Mouse (Mus musculus): ENCODE results near the gene Gna13. TPM values are rescaled to one million over a fixed set of nuclear protein-coding genes. Genes with fewer than 3 reads are reported as not detected.

Gna13 gene
- total and polyA plus RNA-seq, 3 experiments, result 32.2 to 57.6 (median 39.3) TPM

Other genes starting within 250 kb of the Gna13 start
- gene E030025P04Rik, start 218.5 kb upstream of the Gna13 start, total RNA-seq (2012; rRNA removed), result not detected in 2 replicates
- not detected in 2 replicates for gene E030025P04Rik, start 218.5 kb upstream of the Gna13 start, total RNA-seq (2014; rRNA removed)
- gene E030025P04Rik, start 218.5 kb upstream of the Gna13 start, polyA plus RNA-seq (2012; ENCODE audit: insufficient read length, low read depth), result not detected in 2 replicates
- gene Rgs9, start 64.7 kb upstream of the Gna13 start, total RNA-seq (2012; rRNA removed), result 0.50 and 0.55 TPM in 2 replicates
- gene Rgs9, start 64.7 kb upstream of the Gna13 start, total RNA-seq (2014; rRNA removed), result 1.1 and 1.2 TPM in 2 replicates
- 1.3 and 1.4 TPM in 2 replicates for gene Rgs9, start 64.7 kb upstream of the Gna13 start, polyA plus RNA-seq (2012; ENCODE audit: insufficient read length, low read depth)
- 0.08 TPM in 2 replicates for gene 9930022D16Rik, start 51.1 kb downstream of the Gna13 start, total RNA-seq (2012; rRNA removed)
- 0.08 TPM in 1 of 2 replicates, not detected in the other for gene 9930022D16Rik, start 51.1 kb downstream of the Gna13 start, total RNA-seq (2014; rRNA removed)
- gene 9930022D16Rik, start 51.1 kb downstream of the Gna13 start, polyA plus RNA-seq (2012; ENCODE audit: insufficient read length, low read depth), result not detected in 2 replicates
- gene Amz2, start 63.1 kb downstream of the Gna13 start, total RNA-seq (2012; rRNA removed), result 19.7 and 23.3 TPM in 2 replicates
- 22.3 and 24.5 TPM in 2 replicates for gene Amz2, start 63.1 kb downstream of the Gna13 start, total RNA-seq (2014; rRNA removed)
- 18.6 and 23.7 TPM in 2 replicates for gene Amz2, start 63.1 kb downstream of the Gna13 start, polyA plus RNA-seq (2012; ENCODE audit: insufficient read length, low read depth)
- gene Arsg, start 110.5 kb downstream of the Gna13 start, total RNA-seq (2012; rRNA removed), result 2.2 and 3.3 TPM in 2 replicates
- 1.3 and 1.4 TPM in 2 replicates for gene Arsg, start 110.5 kb downstream of the Gna13 start, total RNA-seq (2014; rRNA removed)
- 0.76 and 0.79 TPM in 2 replicates for gene Arsg, start 110.5 kb downstream of the Gna13 start, polyA plus RNA-seq (2012; ENCODE audit: insufficient read length, low read depth)
- 14.1 and 18.3 TPM in 2 replicates for gene Slc16a6, start 110.8 kb downstream of the Gna13 start, total RNA-seq (2012; rRNA removed)
- 18.7 and 20.9 TPM in 2 replicates for gene Slc16a6, start 110.8 kb downstream of the Gna13 start, total RNA-seq (2014; rRNA removed)
- 18.9 and 24.2 TPM in 2 replicates for gene Slc16a6, start 110.8 kb downstream of the Gna13 start, polyA plus RNA-seq (2012; ENCODE audit: insufficient read length, low read depth)
- gene Wipi1, start 249.1 kb downstream of the Gna13 start, total RNA-seq (2012; rRNA removed), result 0.92 and 2.0 TPM in 2 replicates
- gene Wipi1, start 249.1 kb downstream of the Gna13 start, total RNA-seq (2014; rRNA removed), result 1.9 and 2.2 TPM in 2 replicates
- 1.4 and 1.8 TPM in 2 replicates for gene Wipi1, start 249.1 kb downstream of the Gna13 start, polyA plus RNA-seq (2012; ENCODE audit: insufficient read length, low read depth)

All from CH12.LX (cell line).